Mouse (Mus musculus) stomach, postnatal 0 days (tissue): ENCODE results near the gene Gm21083. TPM values are rescaled to one million over a fixed set of nuclear protein-coding genes. Genes with fewer than 3 reads are reported as not detected.
A peak's percentile ranks its signal among the peaks of the same experiment; 100 is the strongest.
"Not testable (repeated sequence)": the region's sequence is repeated elsewhere in the genome, so short reads cannot be mapped to it uniquely, and the experiment has no call there.

Experiments used
- ATAC-seq: fragments of 200-750 bp; cut with Nextera tagmentation; 2 replicates; pipeline ENCODE4 v1.8.0; 2017; ENCODE audit not compliant: low FRiP score, low TSS enrichment
- DNase-seq: peaks from one replicate; pipeline ENCODE4 v3.0.0-alpha.2; 2016; ENCODE audit warnings: low spot score
- H3K27ac ChIP-seq: fragments of 300-500 bp; sonication (generic); replicated peaks from 2 replicates; pipeline ENCODE4 v1.5.1; 2014; ENCODE audit warnings: mild to moderate bottlenecking, control low read depth
- H3K27me3 ChIP-seq: fragments of 300-500 bp; sonication (generic); 2 replicates; pipeline ENCODE4 v1.6.1; 2014; ENCODE audit warnings: low read length; ENCODE audit not compliant: control insufficient read depth, insufficient read depth
- H3K36me3 ChIP-seq: fragments of 300-500 bp; sonication (generic); 2 replicates; pipeline ENCODE4 v1.6.1; 2014; ENCODE audit warnings: low read length, mixed read lengths; ENCODE audit not compliant: control insufficient read depth, insufficient read depth
- H3K4me1 ChIP-seq: fragments of 300-500 bp; sonication (generic); replicated peaks from 2 replicates; pipeline ENCODE4 v1.6.1; 2014; ENCODE audit warnings: antibody characterized with exemption; ENCODE audit not compliant: control insufficient read depth, insufficient read depth
- H3K4me2 ChIP-seq: fragments of 300-500 bp; sonication (generic); replicated peaks from 2 replicates; pipeline ENCODE4 v1.6.1; 2014; ENCODE audit warnings: low read depth, mild to moderate bottlenecking, control low read depth, moderate library complexity
- H3K4me3 ChIP-seq: fragments of 300-500 bp; sonication (generic); 2 replicates; pipeline ENCODE4 v1.5.1; 2014; ENCODE audit warnings: low read depth, low read length, control low read depth
- H3K9ac ChIP-seq: fragments of 300-500 bp; sonication (generic); 2 replicates; pipeline ENCODE4 v1.6.1; 2014; ENCODE audit warnings: mild to moderate bottlenecking, low read length, control low read depth, mixed read lengths
- H3K9me3 ChIP-seq: fragments of 300-500 bp; sonication (generic); 2 replicates; pipeline ENCODE4 v1.6.1; 2016; ENCODE audit warnings: low read length; ENCODE audit not compliant: control insufficient read depth
- CTCF ChIP-seq: IDR thresholded peaks from 2 replicates; pipeline ENCODE4 v1.5.1; 2016; ENCODE audit warnings: antibody characterized with exemption, low read depth, mild to moderate bottlenecking, moderate library complexity
- WGBS: fragments of 180-500 bp; shearing (Covaris S2); extraction: QIAGEN DNeasy Blood & Tissue Kit; methylation state at CpG from one replicate; pipeline ENCODE4 v1.1.7; 2014; 5-methylcytosine and 5-hydroxymethylcytosine counted together
- polyA plus RNA-seq: library from polyadenylated mRNA; unstranded; fragments of >200 nt; fragmentation: Nextera tagmentation; extraction: Ambion mirVana; gene quantifications from 2 replicates; pipeline ENCODE4 v1.2.1, GENCODE M21; 2015

Gm21083 gene
- polyA plus RNA-seq, 1 experiment from 2014 or later, result not detected

DNA sequence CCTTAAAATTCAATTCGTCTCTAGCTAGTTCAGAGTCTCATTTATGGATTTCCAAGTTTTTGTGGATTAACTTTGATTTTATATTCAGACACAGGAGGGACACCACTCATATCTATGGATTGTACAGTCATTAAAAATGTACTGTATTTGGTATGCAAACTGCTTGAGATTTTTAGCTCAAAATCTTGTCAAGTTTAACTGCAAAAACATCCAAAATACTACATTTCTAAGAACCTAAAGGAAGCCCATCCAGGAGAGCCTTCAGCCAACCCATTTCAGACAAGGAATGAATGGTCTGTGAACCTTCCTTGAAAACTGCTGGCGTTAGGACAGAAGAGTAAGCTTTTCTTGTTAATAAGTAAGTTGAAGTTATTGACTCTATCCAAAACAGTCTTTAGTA lies 25.9 kb downstream of the Gm21083 start:
- 56% methylated on average over 2 of the region's 2 CpGs for WGBS

DNA sequence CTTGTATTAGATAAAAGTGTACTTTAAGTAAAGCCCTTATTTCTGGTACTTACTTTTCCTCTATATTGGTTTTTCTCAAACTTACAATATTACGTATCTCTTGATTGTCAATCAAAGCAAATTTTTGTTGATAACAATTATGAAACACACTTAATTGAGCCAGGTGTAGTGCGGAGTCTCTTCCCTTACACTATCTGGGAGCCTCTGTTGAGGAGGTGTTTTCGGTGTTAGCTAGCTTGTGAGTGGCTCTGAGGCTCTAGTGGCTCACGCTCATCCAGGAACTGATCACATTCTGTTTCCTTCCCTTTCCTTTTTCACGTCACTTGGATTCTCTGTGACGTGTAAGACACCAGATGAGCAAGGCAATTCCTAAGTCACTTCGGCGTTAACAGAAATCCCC lies 26.5 kb downstream of the Gm21083 start:
- not testable (repeated sequence) for ATAC-seq, DNase-seq

More for the DNA sequence above, 25.9 kb downstream of the Gm21083 start:
- H3K27me3 ChIP-seq, H3K36me3 ChIP-seq, H3K27ac ChIP-seq, H3K4me2 ChIP-seq, H3K4me1 ChIP-seq, H3K4me3 ChIP-seq, ATAC-seq, H3K9ac ChIP-seq, DNase-seq, H3K9me3 ChIP-seq: not testable (repeated sequence)

DNA sequence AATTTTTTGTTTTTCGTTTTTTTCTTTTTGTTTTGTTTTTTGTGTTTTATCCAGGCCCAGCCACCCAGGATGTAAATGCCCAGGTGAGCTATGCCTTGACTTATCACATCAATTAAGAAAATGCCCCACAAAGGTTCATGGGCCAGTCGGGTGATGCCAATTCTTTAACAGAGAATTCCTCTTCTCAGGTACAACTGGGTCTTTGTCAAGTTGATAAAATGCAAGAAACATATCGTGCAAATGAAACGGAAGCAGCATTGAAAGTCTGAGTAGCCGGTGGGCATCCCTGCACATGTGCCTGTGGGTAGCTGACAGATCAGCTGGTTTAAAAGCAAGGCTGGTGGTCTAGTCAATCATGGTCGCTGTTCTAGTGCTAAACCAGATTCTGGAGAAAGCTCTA lies 29.5 kb downstream of the Gm21083 start:
- not testable (repeated sequence) for H3K36me3 ChIP-seq, H3K4me1 ChIP-seq, H3K27me3 ChIP-seq, H3K27ac ChIP-seq, DNase-seq, H3K4me2 ChIP-seq, H3K9me3 ChIP-seq, H3K4me3 ChIP-seq, H3K9ac ChIP-seq
- ATAC-seq, result peak; percentile 77
- 65% methylated on average over 5 of the region's 6 CpGs for whole genome bisulfite sequencing

More for the DNA sequence above, 26.5 kb downstream of the Gm21083 start:
- 69% methylated on average over 8 of the region's 8 CpGs for WGBS
- H3K4me1 ChIP-seq, H3K4me3 ChIP-seq, H3K4me2 ChIP-seq, H3K9me3 ChIP-seq, H3K9ac ChIP-seq, H3K36me3 ChIP-seq, H3K27me3 ChIP-seq, H3K27ac ChIP-seq: not testable (repeated sequence)

DNA sequence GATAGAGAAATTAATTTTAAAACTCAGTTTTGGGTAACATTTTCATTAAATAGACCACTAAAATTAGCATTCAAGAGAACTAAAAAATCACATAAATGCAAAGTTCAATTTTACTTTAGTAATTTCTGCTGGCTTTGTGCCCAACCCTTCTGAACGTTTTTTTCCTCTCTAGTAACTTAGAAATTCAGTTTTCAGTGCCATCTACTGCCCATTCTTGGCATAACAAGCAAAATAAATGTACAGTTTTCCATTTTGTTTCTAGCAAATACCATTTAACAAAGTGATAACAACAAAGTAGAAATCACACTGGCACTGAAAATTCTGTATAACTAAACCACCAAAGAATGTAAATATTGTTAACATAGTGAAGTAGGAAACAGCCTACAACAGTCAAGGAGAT lies 33.6 kb downstream of the Gm21083 start:
- H3K9me3 ChIP-seq, DNase-seq: not testable (repeated sequence)
- WGBS, result 0% methylated on average over 1 of the region's 1 CpGs

DNA sequence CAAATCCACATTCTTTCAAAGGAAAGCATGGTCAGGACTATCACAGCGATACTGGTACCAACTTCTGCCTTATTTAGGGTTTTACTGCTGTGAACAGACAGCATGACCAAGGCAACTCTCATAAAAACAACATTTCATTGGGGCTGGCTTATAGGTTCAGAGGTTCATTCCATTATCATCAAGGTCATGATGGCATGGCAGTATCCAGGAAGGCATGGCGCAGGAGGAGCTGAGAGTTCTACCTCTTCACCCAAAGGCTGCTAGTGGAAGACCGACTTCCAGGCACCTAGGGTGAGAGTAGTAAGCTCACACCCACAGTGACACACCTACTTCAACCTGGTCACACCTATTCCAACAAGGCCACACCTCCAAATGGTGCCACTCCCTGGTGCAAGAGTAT lies 39.1 kb downstream of the Gm21083 start:
- H3K27ac ChIP-seq, H3K4me3 ChIP-seq, H3K4me1 ChIP-seq, H3K36me3 ChIP-seq, H3K4me2 ChIP-seq, ATAC-seq, H3K27me3 ChIP-seq, H3K9ac ChIP-seq, H3K9me3 ChIP-seq, DNase-seq: not testable (repeated sequence)
- 78% methylated on average over 3 of the region's 3 CpGs for WGBS

More for the DNA sequence above, 33.6 kb downstream of the Gm21083 start:
- not testable (repeated sequence) for H3K27me3 ChIP-seq, H3K9ac ChIP-seq, H3K36me3 ChIP-seq, ATAC-seq, H3K4me1 ChIP-seq, H3K4me3 ChIP-seq, H3K4me2 ChIP-seq, H3K27ac ChIP-seq
- TF ChIP-seq CTCF, result peak; percentile 55

DNA sequence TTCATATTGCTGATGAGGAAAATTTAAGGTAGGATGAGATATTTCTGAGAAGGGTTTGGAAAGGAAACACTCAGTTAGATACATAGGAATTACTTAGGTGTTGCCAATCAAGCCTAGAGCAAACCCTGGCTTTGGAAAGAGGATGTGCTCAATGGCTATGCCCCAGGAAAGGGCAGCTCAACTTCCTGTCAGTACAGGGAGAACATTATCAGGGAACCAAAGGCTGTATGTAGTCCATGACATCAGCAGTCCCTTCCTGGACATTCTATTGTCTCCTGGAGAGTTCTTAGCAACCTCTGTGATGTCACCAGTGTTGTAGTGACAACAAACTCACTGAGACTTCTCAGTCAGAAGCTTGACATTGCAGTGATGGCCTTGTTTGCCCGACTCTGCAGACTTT lies 41.6 kb downstream of the Gm21083 start, which contains the start of gene Speer4d:
TSS of gene Speer4d (plus strand) at position 301 of the 400 bp plus-strand sequence.
- WGBS, result 49% methylated on average over 1 of the region's 1 CpGs
- not testable (repeated sequence) for H3K9me3 ChIP-seq, ATAC-seq, H3K36me3 ChIP-seq, H3K4me3 ChIP-seq, H3K27ac ChIP-seq, H3K4me2 ChIP-seq, H3K9ac ChIP-seq, H3K4me1 ChIP-seq, H3K27me3 ChIP-seq, DNase-seq

DNA sequence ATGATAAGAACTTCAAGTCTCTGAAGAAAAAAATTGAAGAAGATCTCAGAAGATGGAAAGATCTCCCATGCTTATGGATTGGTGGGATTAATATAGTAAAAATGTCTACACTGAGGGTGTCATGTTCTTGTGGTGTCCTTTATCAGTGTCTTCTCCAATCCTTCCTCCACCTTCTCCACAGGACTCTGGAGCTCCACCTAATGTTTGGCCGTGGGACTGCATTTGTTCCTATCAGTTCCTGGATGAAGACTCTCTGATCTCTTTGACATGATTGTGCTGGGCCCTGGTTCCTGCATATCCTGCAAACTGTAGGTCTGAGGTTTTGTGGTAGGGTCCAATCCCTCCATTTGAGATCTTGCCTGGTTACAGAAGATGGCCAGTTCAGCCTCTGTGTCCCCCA lies 51.0 kb downstream of the Gm21083 start:
- not testable (repeated sequence) for H3K4me1 ChIP-seq, H3K9me3 ChIP-seq, ATAC-seq, H3K27me3 ChIP-seq, H3K4me2 ChIP-seq, H3K4me3 ChIP-seq, DNase-seq, H3K27ac ChIP-seq, H3K9ac ChIP-seq, H3K36me3 ChIP-seq
- WGBS, result 19% methylated on average over 1 of the region's 1 CpGs
- TF ChIP-seq CTCF, result peak; percentile 34
